8 mouse cellular contexts compared by ENCODE assay signal in the genomic region with DNA sequence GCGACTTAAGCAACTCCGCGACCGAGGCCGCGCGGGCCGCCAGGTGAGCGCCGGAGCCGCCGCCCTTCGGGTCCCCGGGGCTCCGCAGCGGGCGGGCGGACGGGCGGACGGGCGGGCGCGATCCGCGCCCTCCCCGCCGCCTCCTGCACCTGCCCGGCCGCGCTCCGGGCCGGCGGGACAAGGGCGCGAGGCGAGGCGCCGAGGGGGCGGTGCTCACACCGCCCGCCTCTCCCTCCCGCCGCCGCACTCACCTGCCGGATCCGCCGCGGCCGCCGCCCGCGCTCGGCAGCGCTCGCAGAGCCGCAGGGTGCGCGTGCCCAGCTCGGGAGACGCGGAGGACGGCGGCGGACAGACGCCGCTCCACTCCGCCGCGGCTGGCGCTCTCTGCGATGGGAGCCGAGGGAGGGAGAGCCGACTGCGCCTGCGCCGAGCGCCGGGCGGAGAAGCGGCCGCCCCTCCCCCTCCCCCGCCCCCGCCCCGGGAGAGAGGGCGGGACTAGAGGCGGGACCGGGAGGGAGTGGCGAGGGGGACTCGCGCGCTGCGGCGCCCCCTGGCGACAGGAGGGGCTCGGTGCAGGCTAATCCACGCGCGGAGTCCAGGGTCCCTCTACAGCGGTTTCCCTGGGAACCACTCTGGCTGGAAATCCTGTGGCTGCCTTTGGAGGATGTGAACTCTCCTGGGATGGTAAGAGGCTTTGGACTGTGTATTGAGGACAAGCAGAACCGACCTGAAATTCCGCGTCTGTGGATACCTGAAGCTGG. TPM values are rescaled to one million over a fixed set of nuclear protein-coding genes. Genes with fewer than 3 reads are reported as not detected.
DNase-seq lines count a peak whose midpoint lies in the region; ATAC-seq and TF ChIP-seq lines count a peak whose summit lies in the region.

A gene (minus strand): TSS at position 761 of the 761 bp plus-strand sequence.

- under 1% methylated on average over 74 of the region's 103 CpGs for WGBS in forebrain, embryonic 16.5 days
- under 1% methylated on average over 52 of the region's 103 CpGs for WGBS in lung, embryonic 14.5 days
- 1% methylated on average over 88 of the region's 103 CpGs for WGBS in olfactory bulb, adult 2 months
- 1% methylated on average over 100 of the region's 103 CpGs for WGBS in thymus, adult 2 months

- H3K27me3 ChIP-seq in forebrain, embryonic 16.5 days (replicated peaks; ENCODE audit: control insufficient read depth, insufficient read depth, low read length): no peaks in the 10 kb centered on the region
- H3K27me3 ChIP-seq in lung, embryonic 14.5 days (ENCODE audit: insufficient read depth, low read length): no peaks in the 10 kb centered on the region
- no peaks in the 10 kb centered on the region for H3K27me3 ChIP-seq in thymus, adult 2 months (ENCODE audit: control insufficient read depth, insufficient read depth, low read length)

- intact Hi-C loops in heart, postnatal 36 days (cut with DNase I): no loop called here

- peak within 1 kb of the TSS; percentile 79 for H3K9ac ChIP-seq in forebrain, embryonic 16.5 days (replicated peaks; ENCODE audit: low read depth, low read length)
- H3K9ac ChIP-seq in lung, embryonic 14.5 days: peak within 1 kb of the TSS; percentile 74

- ATAC-seq in forebrain, embryonic 16.5 days: peak; percentile 94
- peak; percentile 90 for ATAC-seq in lung, embryonic 14.5 days (ENCODE audit: insufficient read depth)

- peak within 1 kb of the TSS; percentile 69 for H3K27ac ChIP-seq in forebrain, embryonic 16.5 days (ENCODE audit: low read length)
- H3K27ac ChIP-seq in layer of hippocampus, adult 2 months: peak within 1 kb of the TSS; percentile 87
- peak within 1 kb of the TSS; percentile 85 for H3K27ac ChIP-seq in lung, embryonic 14.5 days (ENCODE audit: low read depth)
- H3K27ac ChIP-seq in olfactory bulb, adult 2 months (ENCODE audit: insufficient read depth, low read depth, low read length): 0 out of 2 replicates have a peak within 1 kb of the TSS, but pooled peaks have one; percentile 43
- 0 out of 2 replicates have a peak within 1 kb of the TSS, but pooled peaks have one; percentile 12 for H3K27ac ChIP-seq in thymus, adult 2 months (ENCODE audit: control insufficient read depth, insufficient read depth, low read length)

- peaks cover 14% of the 10 kb centered on the region for H3K4me1 ChIP-seq in forebrain, embryonic 16.5 days (replicated peaks; ENCODE audit: control insufficient read depth, insufficient read depth, low read length)
- H3K4me1 ChIP-seq in lung, embryonic 14.5 days (ENCODE audit: insufficient read depth): no peaks in the 10 kb centered on the region
- H3K4me1 ChIP-seq in olfactory bulb, adult 2 months (ENCODE audit: control insufficient read depth, insufficient read depth, low read length): peaks cover 9% of the 10 kb centered on the region; the same call in 1 of the 2 replicates
- peaks cover 8% of the 10 kb centered on the region for H3K4me1 ChIP-seq in thymus, adult 2 months (replicated peaks; ENCODE audit: control insufficient read depth, insufficient read depth, low read length)

- no peaks in the 10 kb centered on the region for H3K36me3 ChIP-seq in forebrain, embryonic 16.5 days (ENCODE audit: control insufficient read depth, insufficient read depth)
- no peaks in the 10 kb centered on the region for H3K36me3 ChIP-seq in lung, embryonic 14.5 days (ENCODE audit: insufficient read depth)
- H3K36me3 ChIP-seq in thymus, adult 2 months (ENCODE audit: control insufficient read depth, insufficient read depth, low read length): no peaks in the 10 kb centered on the region

- no peaks in the 10 kb centered on the region for H3K9me3 ChIP-seq in forebrain, embryonic 16.5 days (ENCODE audit: control insufficient read depth, low read length)
- H3K9me3 ChIP-seq in lung, embryonic 14.5 days (ENCODE audit: low read depth, low read length): peaks cover 3% of the 10 kb centered on the region; the same call in 1 of the 2 replicates

- H3K4me2 ChIP-seq in forebrain, embryonic 16.5 days (ENCODE audit: low read length): peak within 1 kb of the TSS; percentile 69
- peak within 1 kb of the TSS; percentile 86 for H3K4me2 ChIP-seq in lung, embryonic 14.5 days

- H3K4me3 ChIP-seq in forebrain, embryonic 16.5 days (replicated peaks; ENCODE audit: low read length): peak within 1 kb of the TSS; percentile 83
- H3K4me3 ChIP-seq in layer of hippocampus, adult 2 months: peak within 1 kb of the TSS; percentile 81
- peak within 1 kb of the TSS; percentile 82 for H3K4me3 ChIP-seq in lung, embryonic 14.5 days (ENCODE audit: low read depth, low read length)
- H3K4me3 ChIP-seq in olfactory bulb, adult 2 months (ENCODE audit: insufficient read depth, low read depth, low read length): peak within 1 kb of the TSS; percentile 97
- peak within 1 kb of the TSS; percentile 62 for H3K4me3 ChIP-seq in thymus, adult 2 months (ENCODE audit: control insufficient read depth, insufficient read depth, low read length)

- peak; percentile 80 for DNase-seq in ES-CJ7 (ENCODE audit: low read depth, low spot score)
- DNase-seq in cerebellum, adult 11-12 months: peak; percentile 91
- peak; percentile 93 to 94 for DNase-seq in heart, postnatal 36 days
- DNase-seq in layer of hippocampus, adult 2 months (ENCODE audit: low spot score in 2 of 2): peak; percentile 88 to 95
- DNase-seq in lung, embryonic 14.5 days: peak; percentile 95
- peak; percentile 89 for DNase-seq in thymus, adult 2 months

- peak; percentile 95 for TF ChIP-seq POLR2A in olfactory bulb, adult 2 months (IDR thresholded peaks at IDR 0.05; ENCODE audit: insufficient read depth, low read depth, low read length)
- peak; percentile 88 for TF ChIP-seq POLR2A in thymus, adult 2 months (IDR thresholded peaks at IDR 0.05; ENCODE audit: control insufficient read depth, extremely low read depth, insufficient read depth, low read length, poor library complexity)

- TF ChIP-seq CTCF in layer of hippocampus, adult 2 months (conservative IDR thresholded peaks at IDR 0.05): peak; percentile 96
- TF ChIP-seq CTCF in lung, embryonic 14.5 days (IDR thresholded peaks at IDR 0.05; ENCODE audit: low read depth): peak; percentile 86
- TF ChIP-seq CTCF in olfactory bulb, adult 2 months (IDR thresholded peaks at IDR 0.05; ENCODE audit: insufficient read depth, low read depth, low read length): peak; percentile 94
- peak; percentile 88 for TF ChIP-seq CTCF in thymus, adult 2 months (IDR thresholded peaks at IDR 0.05; ENCODE audit: borderline replicate concordance, control insufficient read depth, extremely low read depth, insufficient read depth, low read length, poor library complexity)

RNA-seq across cellular contexts. Expression of the gene that starts here (rescaled TPM):
- 48.2 and 51.3 TPM in 2 replicates for polyA plus RNA-seq in forebrain, embryonic 16.5 days (2015; fragmentation: Nextera tagmentation; extraction: Ambion mirVana)
- 10 to 100 TPM; 85.3 to 89.2 TPM for total RNA-seq in heart, postnatal 36 days (2021)
- total RNA-seq in layer of hippocampus, adult 2 months (2021): 10 to 100 TPM; 64.2 to 70.9 TPM
- 30.1 TPM in 2 replicates for polyA plus RNA-seq in lung, embryonic 14.5 days (2014; fragmentation: Nextera tagmentation; extraction: Ambion mirVana)
- not detected in 2 replicates for polyA plus RNA-seq in olfactory bulb, adult 2 months (2012; ENCODE audit: insufficient read depth, insufficient read length, low replicate concordance, missing spikeins)
- polyA plus RNA-seq in thymus, adult 2 months (2012; rRNA removed): 138 and 151 TPM in 2 replicates

Comparison
In these comparisons a context has a peak if more than half of its experiments do, and no peak if none do; other contexts are left out.
1. Peak in every context shown above with its lines: DNase-seq, ATAC-seq, H3K4me3 ChIP-seq and H3K27ac ChIP-seq.
2. H3K27ac ChIP-seq: peak in every context shown above with its lines; median percentile 87 in layer of hippocampus, adult 2 months; 85 in lung, embryonic 14.5 days; 69 in forebrain, embryonic 16.5 days; 43 in olfactory bulb, adult 2 months; 12 in thymus, adult 2 months.